Mouse (Mus musculus) brain, embryonic 14.5 days (tissue): ENCODE data around the gene Tenm4. TPM values are rescaled to one million over a fixed set of nuclear protein-coding genes. Genes with fewer than 3 reads are reported as not detected.

Experiments
- DNase-seq: peaks from one replicate; pipeline ENCODE4 v3.0.0-alpha.2; 2011; ENCODE audit warnings: low read depth
- CTCF ChIP-seq: fragments of 200-500 bp; IDR thresholded peaks from 2 replicates; pipeline ENCODE4 v1.5.1; 2012; ENCODE audit warnings: inconsistent platforms, mild to moderate bottlenecking, moderate library complexity, borderline replicate concordance; ENCODE audit not compliant: insufficient read depth, insufficient read length; ENCODE audit errors: extremely low read depth
- POLR2A ChIP-seq: fragments of 200-500 bp; IDR thresholded peaks from 2 replicates; pipeline ENCODE4 v1.6.1; 2012; ENCODE audit warnings: mild to moderate bottlenecking, inconsistent platforms, borderline replicate concordance; ENCODE audit not compliant: poor library complexity, insufficient read depth, insufficient read length, severe bottlenecking; ENCODE audit errors: extremely low read depth
- polyA plus RNA-seq: library from polyadenylated mRNA; depleted of rRNA; stranded (reverse); fragments of >200 nt; gene quantifications from 2 replicates; pipeline ENCODE4 v1.2.3, GENCODE M21; 2012

Tenm4 gene
- polyA plus RNA-seq, 1 experiment = 31.2 TPM

DNA sequence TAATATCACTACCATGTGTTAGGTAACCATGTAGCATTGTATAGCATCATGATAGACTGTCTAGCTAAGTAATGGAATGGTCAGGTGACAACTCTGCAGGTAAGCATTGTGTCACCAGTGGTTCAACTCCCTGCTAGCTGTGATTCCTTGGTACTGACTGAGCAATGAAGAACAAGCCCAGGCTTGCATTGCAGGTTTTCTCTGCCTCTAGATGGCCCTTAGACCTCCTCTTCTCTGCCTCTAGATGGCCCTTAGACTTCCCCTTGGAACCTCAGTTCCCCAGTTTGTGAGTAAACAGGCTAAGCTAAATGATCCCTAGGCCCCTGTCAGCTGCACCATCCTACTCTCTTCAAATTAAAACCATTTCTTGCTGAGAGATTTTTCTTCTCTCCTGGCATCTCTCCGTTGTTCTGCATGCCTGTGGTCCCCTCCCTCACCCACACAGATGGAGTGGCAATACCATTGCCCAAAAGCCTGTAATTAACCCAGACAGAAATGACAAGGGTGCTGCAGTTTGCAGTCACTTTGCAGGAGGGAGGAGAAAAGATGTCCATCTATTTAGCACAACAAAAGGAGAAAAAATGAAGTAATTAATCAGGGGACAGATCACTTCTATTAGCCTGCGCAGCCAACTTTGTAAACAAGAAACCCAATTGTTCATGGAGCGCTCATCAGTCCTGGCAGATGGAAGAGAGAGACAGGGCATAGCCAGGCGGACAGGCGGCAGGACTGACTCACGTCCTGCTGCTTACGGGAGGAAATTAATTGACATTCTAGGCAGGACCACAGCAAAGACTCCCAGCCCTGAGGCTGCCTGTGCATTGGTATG lies 694.1 kb downstream of the Tenm4 start:
- peak; percentile 94 for DNase-seq
- no peak for TF ChIP-seq CTCF
- TF ChIP-seq POLR2A = no peak

DNA sequence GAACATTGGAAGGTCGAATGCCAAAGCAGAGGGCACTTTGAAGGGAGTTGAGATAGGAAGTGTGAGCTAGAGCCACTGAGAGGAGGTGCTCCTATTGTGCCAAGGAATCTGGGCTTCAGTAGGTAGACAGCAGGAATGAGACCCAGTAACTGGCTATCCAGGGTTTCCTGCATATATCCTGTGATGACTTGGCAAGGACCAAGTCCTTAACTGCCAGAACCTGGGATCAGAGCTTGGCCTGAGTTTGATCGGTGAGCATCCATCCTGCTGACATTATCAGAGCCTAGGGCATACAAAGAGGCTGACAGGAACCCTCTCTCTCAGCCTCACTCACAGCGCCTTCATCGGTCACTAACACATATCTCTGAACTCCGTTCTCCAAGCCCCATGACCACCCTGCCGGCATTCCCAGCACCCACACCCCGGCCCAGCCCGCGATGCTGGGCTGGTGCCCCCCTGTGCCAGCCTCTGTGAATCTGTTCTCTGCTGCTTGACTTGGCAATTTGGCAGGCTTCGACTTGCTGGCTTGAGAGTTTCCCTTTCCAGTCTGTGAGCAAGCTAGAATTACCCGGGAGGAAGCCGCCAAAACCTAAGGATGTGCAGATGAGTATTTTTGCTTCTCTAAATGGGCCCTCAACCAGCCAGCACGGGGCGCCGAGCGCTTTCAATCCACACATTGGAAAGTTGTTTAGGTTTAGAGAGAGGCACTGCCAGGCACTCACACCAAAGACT lies 698.2 kb downstream of the Tenm4 start:
- DNase-seq = peak; percentile 95
- TF ChIP-seq POLR2A (no peak), CTCF (no peak)

DNA sequence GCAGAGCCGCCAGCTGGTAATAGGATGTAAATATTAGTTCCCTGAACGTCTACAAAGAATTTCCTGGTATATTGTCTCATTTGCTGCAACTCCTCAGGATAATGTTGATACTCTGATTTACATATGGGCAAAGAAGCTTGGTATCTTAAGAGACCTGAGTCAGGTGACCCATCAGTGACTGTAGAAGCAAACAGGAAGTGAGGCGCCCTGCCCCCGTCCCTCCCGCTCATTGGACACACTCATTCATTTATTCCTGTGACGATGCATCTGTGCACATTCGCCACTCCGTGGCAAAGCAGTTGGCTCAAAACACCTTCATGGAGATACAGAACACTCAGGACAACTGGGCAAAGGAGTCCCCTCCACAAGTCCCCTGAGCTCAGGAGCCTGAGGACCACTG lies 699.4 kb downstream of the Tenm4 start:
- TF ChIP-seq POLR2A = no peak
- TF ChIP-seq CTCF = no peak
- no peak for DNase-seq

DNA sequence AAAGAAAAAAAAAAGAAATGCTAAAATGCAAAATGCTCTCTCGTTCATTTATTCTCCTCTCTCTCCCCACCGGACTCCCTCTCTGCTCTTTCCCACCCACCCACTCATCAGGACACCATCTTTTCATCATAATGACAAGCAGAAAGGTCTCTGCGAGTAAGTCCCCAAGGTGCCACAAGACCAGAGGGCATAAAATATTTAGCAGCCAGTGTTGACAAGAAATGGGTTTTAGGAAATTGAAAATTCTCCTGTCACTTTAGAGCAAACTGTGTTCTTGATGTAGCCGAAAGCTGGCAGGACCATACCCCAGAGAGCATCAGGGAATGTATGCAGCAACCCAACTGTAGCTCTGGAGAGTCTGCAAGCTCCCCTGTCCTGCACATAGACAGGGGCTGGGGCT lies 700.0 kb downstream of the Tenm4 start:
- TF ChIP-seq CTCF (no peak), POLR2A (no peak)
- no peak for DNase-seq

DNA sequence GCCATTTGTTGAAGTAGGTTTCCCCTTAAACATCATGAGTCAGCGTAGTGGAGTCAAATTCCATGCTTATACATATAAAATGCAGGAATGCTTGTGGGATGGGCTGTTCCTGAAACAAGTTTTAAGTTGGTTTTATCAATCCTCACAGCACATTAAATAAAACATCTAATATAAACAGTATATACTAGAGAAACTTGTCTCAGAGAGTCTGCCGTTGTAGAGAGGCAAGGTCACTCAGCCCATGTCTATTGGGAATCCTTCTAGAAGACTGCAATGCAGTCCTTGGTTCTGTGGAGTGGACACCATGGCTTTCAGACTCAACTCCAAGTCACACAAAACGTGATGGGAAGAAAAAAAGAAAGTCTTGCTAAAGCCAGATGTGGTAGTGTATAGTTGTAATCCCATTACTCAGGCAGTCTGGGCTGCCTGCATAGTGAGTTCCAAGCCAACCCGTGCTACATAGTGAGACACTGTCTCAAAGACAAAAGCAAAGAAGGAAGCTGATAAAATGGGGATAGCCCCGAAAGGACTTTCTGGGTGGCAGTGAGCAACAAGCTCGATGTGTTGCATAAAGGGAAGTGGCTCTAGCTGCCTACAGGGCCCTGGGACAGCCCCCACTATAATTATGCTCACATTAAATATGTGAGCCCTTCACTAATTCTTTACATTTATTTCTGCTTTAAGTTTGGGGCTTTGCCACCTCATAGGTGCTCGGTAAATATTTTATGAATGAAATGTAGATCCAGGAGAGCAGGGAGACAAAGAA lies 707.6 kb downstream of the Tenm4 start:
- no peak for DNase-seq
- TF ChIP-seq CTCF (no peak), POLR2A (no peak)

DNA sequence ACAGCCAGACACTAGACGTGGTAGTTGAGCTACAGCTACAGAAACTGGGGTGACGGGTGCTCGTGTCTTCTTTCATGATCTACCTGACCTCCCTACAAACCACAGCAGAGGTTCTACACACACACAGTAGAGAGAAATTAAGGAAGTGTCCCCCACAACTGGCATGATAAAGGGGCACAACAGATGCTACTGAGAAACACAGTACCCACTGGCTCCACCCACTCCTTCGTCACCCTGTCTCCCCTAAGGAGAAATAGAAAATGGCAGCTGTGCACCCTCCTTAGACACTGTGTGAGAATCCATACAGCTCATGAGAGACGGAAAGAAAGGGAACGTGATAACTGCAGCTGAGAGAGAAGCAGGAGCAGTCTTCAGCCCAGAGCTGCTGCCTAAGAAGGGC lies 708.5 kb downstream of the Tenm4 start:
- no peak for DNase-seq
- no peak for TF ChIP-seq POLR2A
- TF ChIP-seq CTCF = no peak

DNA sequence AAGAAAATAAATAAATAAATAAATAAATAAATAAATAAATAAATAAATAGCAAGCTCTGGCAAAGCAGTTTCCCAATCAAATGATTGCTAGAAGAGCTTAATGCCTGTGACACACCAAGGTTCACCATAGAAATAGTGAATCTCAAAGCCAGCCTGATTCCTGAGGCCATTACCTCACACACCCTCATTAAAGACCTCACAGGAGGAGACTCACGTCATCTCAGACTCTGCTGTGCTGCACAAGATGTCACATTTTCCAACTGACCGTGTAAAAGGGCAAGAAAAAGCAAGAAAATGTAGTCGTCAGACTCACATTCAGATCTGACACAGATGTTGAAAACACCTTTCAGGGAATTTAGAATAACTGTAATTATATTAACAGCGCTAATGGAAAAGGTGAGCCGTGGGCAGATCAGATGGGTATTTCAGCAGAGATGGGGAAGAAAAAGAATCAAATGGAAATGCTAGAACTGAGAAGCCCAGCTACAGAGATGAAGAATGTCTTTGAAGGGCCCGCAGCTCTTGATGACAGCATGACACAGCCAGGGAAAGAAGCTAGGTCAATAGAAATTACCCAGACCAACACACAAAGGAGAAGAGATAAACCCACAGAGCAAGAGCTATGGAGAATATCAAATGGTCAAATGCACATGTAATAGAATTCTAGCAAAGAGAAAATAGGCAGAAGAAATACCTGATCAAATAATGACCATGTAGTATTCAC lies 709.3 kb downstream of the Tenm4 start:
- peak; percentile 65 for DNase-seq
- TF ChIP-seq POLR2A (no peak), CTCF (no peak)

DNA sequence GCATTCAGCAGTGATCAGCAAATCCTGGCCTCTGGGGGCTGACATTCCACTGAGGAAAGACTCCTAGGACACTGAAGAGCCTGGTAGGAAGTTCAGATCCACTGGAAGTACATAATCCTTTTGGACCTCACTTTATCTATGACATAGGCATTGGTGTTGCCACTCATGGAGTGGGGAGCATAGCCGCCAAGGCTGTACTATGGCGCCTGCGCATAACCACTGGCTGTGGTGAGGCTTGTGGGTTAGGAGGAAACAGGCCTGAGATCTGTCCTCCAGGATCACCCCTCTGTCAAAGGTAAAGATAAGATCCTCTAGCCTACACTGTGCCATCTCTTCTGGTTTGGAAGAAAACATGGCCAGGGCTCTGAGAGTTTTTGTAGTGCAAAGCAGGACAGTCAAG lies 712.3 kb downstream of the Tenm4 start:
- no peak for TF ChIP-seq POLR2A
- no peak for TF ChIP-seq CTCF
- DNase-seq = no peak

DNA sequence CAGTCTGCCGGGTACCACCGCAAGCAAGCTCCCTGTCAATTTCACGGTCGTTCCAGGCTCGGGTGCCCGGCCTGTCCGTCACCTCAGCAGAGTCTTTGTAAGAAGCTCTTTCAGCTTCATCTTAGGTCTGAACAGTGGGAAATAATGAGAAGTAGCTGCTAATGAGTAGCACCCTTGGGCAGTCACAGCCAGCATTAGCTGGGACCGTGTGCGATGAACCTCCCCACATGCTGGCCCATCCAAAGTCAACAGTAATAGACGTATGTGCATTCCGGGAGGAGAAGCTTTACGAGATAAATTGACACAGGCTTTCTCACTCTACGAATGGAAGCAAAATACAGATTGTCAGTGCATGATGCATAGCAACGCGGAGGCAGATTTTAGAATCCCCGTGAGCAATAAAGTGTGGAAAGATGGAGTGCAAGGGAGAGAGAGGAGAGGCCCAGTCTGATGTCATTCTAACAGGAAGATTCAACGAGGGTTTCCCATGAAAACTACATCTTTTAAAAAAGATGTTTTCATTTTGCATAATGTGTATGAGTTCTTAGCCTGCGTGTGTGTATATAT lies 716.1 kb downstream of the Tenm4 start:
- TF ChIP-seq POLR2A (no peak), CTCF (no peak)
- DNase-seq = peak; percentile 65
